Mouse (Mus musculus): ENCODE results near the gene Fnbp1. TPM values are rescaled to one million over a fixed set of nuclear protein-coding genes. Genes with fewer than 3 reads are reported as not detected.

Gene Fnbp1
- 68.4 and 79.6 TPM in 2 replicates for total RNA-seq (2014; fragmentation: Nextera tagmentation)
- total RNA-seq (2017), result 26.1 and 38.1 TPM in 2 replicates
- 61.7 and 77.8 TPM in 2 replicates for polyA plus RNA-seq (2012)

DNA sequence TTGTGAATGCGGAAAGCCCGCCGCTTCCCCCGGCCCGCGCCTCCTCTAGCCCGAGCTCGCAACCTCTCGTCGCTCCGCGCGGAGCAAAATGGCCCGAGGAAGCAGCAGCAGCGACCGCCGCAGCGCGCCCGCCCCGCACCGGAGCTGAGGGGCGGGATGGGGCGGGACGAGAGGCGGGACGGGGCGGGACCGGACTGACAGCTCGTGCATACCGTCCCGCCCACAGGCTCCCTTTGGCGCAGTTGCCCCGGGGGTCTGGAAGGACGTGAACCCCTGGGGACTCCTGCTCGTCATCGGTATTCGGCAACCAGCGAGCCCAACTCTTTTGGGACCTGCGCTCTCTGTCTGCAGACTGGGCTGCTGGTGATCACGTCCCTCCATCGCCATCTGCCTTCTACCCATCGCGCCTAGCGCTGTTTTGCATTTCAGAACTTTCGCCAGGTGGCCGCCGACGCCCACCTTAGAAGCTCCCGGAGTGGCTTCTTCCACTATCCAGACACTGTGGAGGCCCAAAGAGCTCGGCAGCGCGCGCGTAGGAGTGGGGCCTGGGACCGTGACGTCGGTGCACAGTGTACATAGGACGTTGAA is at the start of gene Fnbp1:
Fnbp1 (minus strand) TSS at position 142 of the 588 bp plus-strand sequence.
- peak; percentile 86 for DNase-seq (ENCODE audit: low spot score)
- peaks cover 4% of the 10 kb centered on the region; the same call in 1 of the 2 replicates for H3K27me3 ChIP-seq (ENCODE audit: insufficient read depth, low read length)
- no peaks in the 10 kb centered on the region for H3K9me3 ChIP-seq (replicated peaks)
- peaks cover 57% of the 10 kb centered on the region for H3K4me1 ChIP-seq (ENCODE audit: insufficient read depth, low read depth, low read length)
- peaks cover 29% of the 10 kb centered on the region for H3K36me3 ChIP-seq (replicated peaks)
- TF ChIP-seq GATA1 (IDR thresholded peaks at IDR 0.05; ENCODE audit: borderline replicate concordance, low read length) (no peak), CTCF (IDR thresholded peaks at IDR 0.05; ENCODE audit: low read depth, low read length) (no peak), POLR2AphosphoS5 (IDR thresholded peaks at IDR 0.05; ENCODE audit: insufficient replicate concordance, low read depth, low read length) (no peak)
- peak within 1 kb of the TSS; percentile 81 for H3K4me3 ChIP-seq (ENCODE audit: low read depth, low read length)
- ATAC-seq (ENCODE audit: extremely low read depth, insufficient number of reproducible peaks, low FRiP score, poor library complexity, severe bottlenecking), result peak; percentile 36

DNA sequence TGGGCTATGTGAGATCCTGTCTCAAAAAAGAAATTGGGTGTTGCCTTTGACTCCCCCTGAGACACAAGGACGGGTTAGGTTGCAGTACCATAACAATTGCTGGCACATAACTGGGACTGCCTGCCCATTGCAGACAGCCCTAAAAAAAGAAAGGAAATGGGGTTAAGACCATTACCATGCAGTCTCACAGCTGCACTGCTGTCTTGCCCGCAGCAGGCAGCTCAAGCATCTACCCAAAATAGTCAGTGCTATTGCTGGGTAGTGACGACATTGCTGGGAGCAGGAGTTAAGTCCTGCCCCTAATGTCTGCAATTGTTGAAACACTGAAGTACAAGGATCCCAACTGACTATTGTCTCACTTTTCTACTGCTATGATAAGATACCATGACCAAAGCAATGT is 47.8 kb upstream of the Fnbp1 start:
- ATAC-seq (ENCODE audit: extremely low read depth, insufficient number of reproducible peaks, low FRiP score, poor library complexity, severe bottlenecking) (no peak), DNase-seq (ENCODE audit: low spot score) (no peak)
- Histone ChIP-seq H3K9me3 (replicated peaks) (no peaks in the 10 kb centered on the region), H3K27me3 (ENCODE audit: insufficient read depth, low read length) (no peaks in the 10 kb centered on the region), H3K4me3 (ENCODE audit: low read depth, low read length) (no peak overlapping the region), H3K4me1 (ENCODE audit: insufficient read depth, low read depth, low read length) (no peaks in the 10 kb centered on the region), H3K36me3 (replicated peaks) (peaks cover 94% of the 10 kb centered on the region)
- TF ChIP-seq POLR2AphosphoS5 (IDR thresholded peaks at IDR 0.05; ENCODE audit: insufficient replicate concordance, low read depth, low read length) (no peak), GATA2 (IDR thresholded peaks at IDR 0.05; ENCODE audit: borderline replicate concordance, low read depth, low read length) (no peak), CTCF (IDR thresholded peaks at IDR 0.05; ENCODE audit: low read depth, low read length) (no peak), TAL1 (conservative IDR thresholded peaks at IDR 0.05; ENCODE audit: low read depth, low read length) (no peak), GATA1 (IDR thresholded peaks at IDR 0.05; ENCODE audit: borderline replicate concordance, low read length) (no peak)

DNA sequence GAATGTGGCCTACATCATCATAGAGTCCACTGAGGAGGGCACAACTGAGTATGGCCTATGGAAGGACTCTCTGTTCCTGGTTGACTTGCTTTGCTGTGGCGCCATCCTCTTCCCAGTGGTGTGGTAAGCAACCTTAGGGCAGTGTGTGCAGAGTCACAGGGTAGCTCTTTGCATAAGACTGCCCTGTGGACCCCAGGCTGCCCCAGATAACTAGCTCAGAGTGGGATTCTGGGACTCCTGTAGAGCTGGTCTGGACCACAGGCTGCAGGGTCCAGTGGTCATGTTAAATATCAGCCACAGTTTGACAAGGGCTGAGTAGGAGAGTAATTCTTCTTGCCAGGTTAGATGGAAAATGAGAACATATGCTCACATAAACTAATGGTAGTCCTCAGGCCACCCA is 46.9 kb upstream of the Fnbp1 start:
- Histone ChIP-seq H3K36me3 (replicated peaks) (peaks cover 94% of the 10 kb centered on the region), H3K27me3 (ENCODE audit: insufficient read depth, low read length) (no peaks in the 10 kb centered on the region), H3K4me1 (ENCODE audit: insufficient read depth, low read depth, low read length) (no peaks in the 10 kb centered on the region), H3K9me3 (replicated peaks) (no peaks in the 10 kb centered on the region), H3K4me3 (ENCODE audit: low read depth, low read length) (no peak overlapping the region)
- DNase-seq (ENCODE audit: low spot score) (no peak), ATAC-seq (ENCODE audit: extremely low read depth, insufficient number of reproducible peaks, low FRiP score, poor library complexity, severe bottlenecking) (no peak)
- TF ChIP-seq GATA1 (IDR thresholded peaks at IDR 0.05; ENCODE audit: borderline replicate concordance, low read length) (no peak), GATA2 (IDR thresholded peaks at IDR 0.05; ENCODE audit: borderline replicate concordance, low read depth, low read length) (no peak), CTCF (IDR thresholded peaks at IDR 0.05; ENCODE audit: low read depth, low read length) (no peak), POLR2AphosphoS5 (IDR thresholded peaks at IDR 0.05; ENCODE audit: insufficient replicate concordance, low read depth, low read length) (no peak), TAL1 (conservative IDR thresholded peaks at IDR 0.05; ENCODE audit: low read depth, low read length) (no peak)

DNA sequence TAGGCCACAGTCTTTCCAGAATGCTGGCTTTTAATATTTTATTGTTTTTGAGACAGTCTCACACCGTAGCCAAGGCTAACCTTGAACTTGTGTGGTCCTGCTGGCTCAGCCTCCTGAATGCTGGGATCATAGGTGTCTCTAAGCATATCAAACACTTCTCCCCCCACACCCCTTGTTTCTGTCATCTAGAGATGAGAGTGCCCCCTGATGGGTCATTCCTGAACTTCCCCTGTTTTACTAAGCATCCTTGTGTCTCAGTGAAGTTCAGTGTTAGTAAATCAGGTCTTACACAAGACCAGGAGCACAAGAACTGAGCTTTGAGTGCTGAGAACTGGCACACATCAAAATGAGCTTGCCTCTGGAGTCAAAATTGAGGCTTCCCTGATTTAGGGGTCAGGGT is 42.0 kb upstream of the Fnbp1 start:
- ATAC-seq (ENCODE audit: extremely low read depth, insufficient number of reproducible peaks, low FRiP score, poor library complexity, severe bottlenecking), result no peak
- no peaks in the 10 kb centered on the region for H3K9me3 ChIP-seq (replicated peaks)
- H3K36me3 ChIP-seq (replicated peaks), result peaks cover 96% of the 10 kb centered on the region
- H3K4me3 ChIP-seq (ENCODE audit: low read depth, low read length), result no peak overlapping the region
- TF ChIP-seq TAL1 (conservative IDR thresholded peaks at IDR 0.05; ENCODE audit: low read depth, low read length) (no peak), GATA2 (IDR thresholded peaks at IDR 0.05; ENCODE audit: borderline replicate concordance, low read depth, low read length) (no peak), POLR2AphosphoS5 (IDR thresholded peaks at IDR 0.05; ENCODE audit: insufficient replicate concordance, low read depth, low read length) (no peak)
- no peak for DNase-seq (ENCODE audit: low spot score)
- 0 out of 2 replicates have a peak, but pooled peaks cover 2% of the 10 kb centered on the region for H3K4me1 ChIP-seq (ENCODE audit: insufficient read depth, low read depth, low read length)
- no peaks in the 10 kb centered on the region for H3K27me3 ChIP-seq (ENCODE audit: insufficient read depth, low read length)

DNA sequence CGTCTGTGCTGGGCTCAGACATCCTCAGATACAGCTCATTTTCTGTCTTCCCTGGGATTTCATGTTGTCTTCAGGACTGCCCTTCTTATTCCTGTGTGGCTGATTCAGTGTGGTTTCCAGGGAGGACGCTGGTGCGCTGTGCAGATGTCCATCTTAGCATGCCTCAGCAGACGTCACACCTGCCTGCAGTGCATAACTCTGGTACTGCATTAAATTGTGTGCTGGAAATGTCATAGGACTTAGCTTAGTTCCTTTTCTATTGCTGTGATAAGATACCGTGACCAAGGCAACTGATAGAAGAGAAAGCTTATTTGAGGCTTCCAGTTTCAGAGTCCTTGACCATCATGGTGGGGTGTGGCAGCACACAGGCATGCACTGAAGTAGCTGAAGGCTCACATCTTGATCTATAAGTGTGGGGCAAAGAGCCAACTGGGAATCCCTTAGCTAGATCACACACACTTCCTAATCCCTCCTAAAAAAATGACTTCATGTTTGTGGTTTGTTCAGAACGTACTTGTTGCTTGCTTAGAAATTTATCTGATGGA is 41.0 kb upstream of the Fnbp1 start:
- H3K27me3 ChIP-seq (ENCODE audit: insufficient read depth, low read length), result no peaks in the 10 kb centered on the region
- H3K36me3 ChIP-seq (replicated peaks), result peaks cover 97% of the 10 kb centered on the region
- DNase-seq (ENCODE audit: low spot score) (no peak), ATAC-seq (ENCODE audit: extremely low read depth, insufficient number of reproducible peaks, low FRiP score, poor library complexity, severe bottlenecking) (no peak)
- no peaks in the 10 kb centered on the region for H3K9me3 ChIP-seq (replicated peaks)
- no peak overlapping the region for H3K4me3 ChIP-seq (ENCODE audit: low read depth, low read length)
- H3K4me1 ChIP-seq (ENCODE audit: insufficient read depth, low read depth, low read length), result 0 out of 2 replicates have a peak, but pooled peaks cover 2% of the 10 kb centered on the region
- TF ChIP-seq POLR2AphosphoS5 (IDR thresholded peaks at IDR 0.05; ENCODE audit: insufficient replicate concordance, low read depth, low read length) (no peak), GATA1 (IDR thresholded peaks at IDR 0.05; ENCODE audit: borderline replicate concordance, low read length) (no peak), GATA2 (IDR thresholded peaks at IDR 0.05; ENCODE audit: borderline replicate concordance, low read depth, low read length) (no peak), TAL1 (conservative IDR thresholded peaks at IDR 0.05; ENCODE audit: low read depth, low read length) (no peak), CTCF (IDR thresholded peaks at IDR 0.05; ENCODE audit: low read depth, low read length) (no peak)

DNA sequence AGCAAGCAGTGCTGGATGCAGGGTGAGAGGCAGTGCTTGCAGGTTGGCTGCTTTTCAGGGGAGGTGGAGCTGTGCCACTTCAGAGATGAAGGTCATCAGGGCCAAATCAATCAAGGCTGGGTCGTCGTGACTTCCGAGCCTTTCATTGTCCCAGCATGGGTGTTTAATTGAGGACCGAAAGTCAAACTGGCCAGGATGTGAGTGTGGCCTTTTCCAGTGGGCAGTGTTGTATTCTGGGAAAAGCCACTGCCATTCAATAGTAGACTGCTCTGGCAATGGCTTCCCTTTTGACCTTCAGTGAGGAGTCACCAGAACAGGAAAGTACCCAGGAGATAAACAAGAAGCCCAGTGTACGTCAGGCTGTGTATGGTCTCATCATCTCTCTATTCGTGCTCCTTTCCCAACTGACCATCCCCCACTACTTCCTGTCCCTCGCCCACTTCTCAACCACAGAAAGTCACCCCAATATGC is 38.3 kb upstream of the Fnbp1 start:
- Histone ChIP-seq H3K9me3 (replicated peaks) (no peaks in the 10 kb centered on the region), H3K27me3 (ENCODE audit: insufficient read depth, low read length) (no peaks in the 10 kb centered on the region), H3K36me3 (replicated peaks) (peaks cover 97% of the 10 kb centered on the region), H3K4me3 (ENCODE audit: low read depth, low read length) (no peak overlapping the region), H3K4me1 (ENCODE audit: insufficient read depth, low read depth, low read length) (0 out of 2 replicates have a peak, but pooled peaks cover 2% of the 10 kb centered on the region)
- DNase-seq (ENCODE audit: low spot score) (no peak), ATAC-seq (ENCODE audit: extremely low read depth, insufficient number of reproducible peaks, low FRiP score, poor library complexity, severe bottlenecking) (no peak)
- TF ChIP-seq GATA2 (IDR thresholded peaks at IDR 0.05; ENCODE audit: borderline replicate concordance, low read depth, low read length) (no peak), TAL1 (conservative IDR thresholded peaks at IDR 0.05; ENCODE audit: low read depth, low read length) (no peak), CTCF (IDR thresholded peaks at IDR 0.05; ENCODE audit: low read depth, low read length) (no peak), GATA1 (IDR thresholded peaks at IDR 0.05; ENCODE audit: borderline replicate concordance, low read length) (no peak), POLR2AphosphoS5 (IDR thresholded peaks at IDR 0.05; ENCODE audit: insufficient replicate concordance, low read depth, low read length) (no peak)

Data from G1E (cell line).